Mouse (Mus musculus) MEL (cell line): Measurements from ENCODE around the gene Rsph3a. TPM values are rescaled to one million over a fixed set of nuclear protein-coding genes. Genes with fewer than 3 reads are reported as not detected.
A peak's percentile ranks its signal among the peaks of the same experiment; 100 is the strongest.

Experiments
- DNase-seq: peaks from one replicate; pipeline ENCODE4 v3.0.0; 2011; ENCODE audit warnings: low read depth, low spot score
- H3K27ac ChIP-seq: 2 replicates; pipeline ENCODE4 v1.5.1; 2012; ENCODE audit warnings: low read depth, mild to moderate bottlenecking, control low read depth, low read length, moderate library complexity; ENCODE audit not compliant: control insufficient read depth
- H3K27me3 ChIP-seq, 2 experiments: fragments of 150-350 bp in 1 of 2; sonication (generic) in 1 of 2; 2 replicates each; pipeline ENCODE4 v1.6.1; 2012; ENCODE audit warnings: low read length in 2 of 2, mild to moderate bottlenecking in 2 of 2, improper control_type of control experiment in 1 of 2, moderate library complexity in 1 of 2; ENCODE audit not compliant: insufficient read depth in 2 of 2, control insufficient read depth in 1 of 2
- H3K36me3 ChIP-seq, 2 experiments: 2 replicates each; pipeline ENCODE4 v1.6.1; 2012 to 2014; ENCODE audit warnings: low read length in 2 of 2, improper control_type of control experiment in 1 of 2, inconsistent platforms in 1 of 2, mild to moderate bottlenecking in 1 of 2; ENCODE audit not compliant: insufficient read depth in 2 of 2, control insufficient read depth in 1 of 2
- H3K4me1 ChIP-seq, 2 experiments: fragments of 150-350 bp in 1 of 2; sonication (generic) in 1 of 2; 2 replicates each; pipeline ENCODE4 v1.6.1; 2012; ENCODE audit warnings: low read length in 2 of 2, improper control_type of control experiment in 1 of 2, mild to moderate bottlenecking in 1 of 2; ENCODE audit not compliant: insufficient read depth in 2 of 2, control insufficient read depth in 1 of 2
- H3K4me3 ChIP-seq, 2 experiments: fragments of 150-350 bp in 1 of 2; sonication (generic) in 1 of 2; 2 replicates each; pipeline ENCODE4 v1.5.1; 2012; ENCODE audit warnings: low read depth in 2 of 2, low read length in 2 of 2, mild to moderate bottlenecking in 2 of 2, moderate library complexity in 2 of 2, control low read depth in 1 of 2, improper control_type of control experiment in 1 of 2; ENCODE audit not compliant: control insufficient read depth in 1 of 2, insufficient read depth in 1 of 2
- H3K79me2 ChIP-seq: 2 replicates; pipeline ENCODE4 v1.6.1; 2012; ENCODE audit warnings: mild to moderate bottlenecking, low read length, moderate library complexity; ENCODE audit not compliant: control insufficient read depth, poor library complexity, insufficient read depth
- H3K9ac ChIP-seq: 2 replicates; pipeline ENCODE4 v1.6.1; 2012; ENCODE audit warnings: low read depth, mild to moderate bottlenecking, control low read depth, low read length, moderate library complexity; ENCODE audit not compliant: control insufficient read depth, poor library complexity, severe bottlenecking
- H3K9me3 ChIP-seq: fragments of 150-350 bp; sonication (generic); replicated peaks from 2 replicates; pipeline ENCODE4 v1.6.1; 2012; ENCODE audit warnings: mild to moderate bottlenecking, low read length, improper control_type of control experiment, moderate library complexity; ENCODE audit not compliant: insufficient read depth
- BHLHE40 ChIP-seq: IDR thresholded peaks from 2 replicates; pipeline ENCODE4 v1.6.1; 2012; ENCODE audit warnings: low read depth, mild to moderate bottlenecking, inconsistent platforms, low read length, improper control_type of control experiment, borderline replicate concordance
- CHD2 ChIP-seq: IDR thresholded peaks from 2 replicates; pipeline ENCODE4 v1.6.1; 2011; ENCODE audit warnings: low read length, improper control_type of control experiment
- CTCF ChIP-seq, 3 experiments: IDR thresholded peaks in 2 of 3; conservative IDR thresholded peaks in 1 of 3; 2 replicates each; pipeline ENCODE4 v1.5.1; 2011 to 2012; ENCODE audit warnings: low read length in 3 of 3, low read depth in 2 of 3, mild to moderate bottlenecking in 2 of 3, improper control_type of control experiment in 1 of 3, inconsistent platforms in 1 of 3, mixed read lengths in 1 of 3, moderate library complexity in 1 of 3; ENCODE audit not compliant: control insufficient read depth in 1 of 3, insufficient read depth in 1 of 3, poor library complexity in 1 of 3, severe bottlenecking in 1 of 3
- ETS1 ChIP-seq: IDR thresholded peaks from 2 replicates; pipeline ENCODE4 v1.6.1; 2012; ENCODE audit warnings: low read depth, mild to moderate bottlenecking, inconsistent platforms, low read length, improper control_type of control experiment, moderate library complexity
- GABPA ChIP-seq: IDR thresholded peaks from 2 replicates; pipeline ENCODE4 v1.6.1; 2012; ENCODE audit warnings: low read depth, mild to moderate bottlenecking, inconsistent platforms, low read length, improper control_type of control experiment, moderate library complexity
- GATA1 ChIP-seq: IDR thresholded peaks from 2 replicates; pipeline ENCODE4 v1.6.1; 2011; ENCODE audit warnings: low read depth, low read length, improper control_type of control experiment
- KAT2A ChIP-seq: conservative IDR thresholded peaks from 2 replicates; pipeline ENCODE4 v1.6.1; 2012; ENCODE audit warnings: low read depth, low read length, improper control_type of control experiment, inconsistent platforms
- MAFK ChIP-seq: IDR thresholded peaks from 2 replicates; pipeline ENCODE4 v1.6.1; 2011; ENCODE audit warnings: low read depth, mild to moderate bottlenecking, low read length, improper control_type of control experiment, borderline replicate concordance
- MAZ ChIP-seq: IDR thresholded peaks from 2 replicates; pipeline ENCODE4 v1.6.1; 2012; ENCODE audit warnings: low read depth, mild to moderate bottlenecking, inconsistent platforms, low read length, improper control_type of control experiment
- MXI1 ChIP-seq: IDR thresholded peaks from 2 replicates; pipeline ENCODE4 v1.6.1; 2011; ENCODE audit warnings: mild to moderate bottlenecking, low read depth, low read length, improper control_type of control experiment
- MYC ChIP-seq: IDR thresholded peaks from 2 replicates; pipeline ENCODE4 v1.6.1; 2011; ENCODE audit warnings: low read depth, mild to moderate bottlenecking, low read length, improper control_type of control experiment, moderate library complexity
- NELFE ChIP-seq: IDR thresholded peaks from 2 replicates; pipeline ENCODE4 v1.6.1; 2011; ENCODE audit warnings: low read depth, low read length, improper control_type of control experiment
- POLR2A ChIP-seq, 2 experiments: IDR thresholded peaks; 2 replicates each; pipeline ENCODE4 v1.6.1; 2011 to 2012; ENCODE audit warnings: low read length in 2 of 2, mild to moderate bottlenecking in 2 of 2, control low read depth in 1 of 2, improper control_type of control experiment in 1 of 2, low read depth in 1 of 2, moderate library complexity in 1 of 2; ENCODE audit not compliant: control insufficient read depth in 1 of 2, insufficient read depth in 1 of 2, poor library complexity in 1 of 2
- POLR2AphosphoS5 ChIP-seq: IDR thresholded peaks from 2 replicates; pipeline ENCODE4 v1.6.1; 2012; ENCODE audit warnings: low read depth, borderline replicate concordance, mild to moderate bottlenecking, inconsistent platforms, low read length, moderate library complexity, mixed read lengths
- RAD21 ChIP-seq: IDR thresholded peaks from 2 replicates; pipeline ENCODE4 v1.6.1; 2011; ENCODE audit warnings: mild to moderate bottlenecking, low read depth, low read length, improper control_type of control experiment
- RCOR1 ChIP-seq: IDR thresholded peaks from 2 replicates; pipeline ENCODE4 v1.6.1; 2012; ENCODE audit warnings: low read depth, mild to moderate bottlenecking, inconsistent platforms, low read length, improper control_type of control experiment
- SMC3 ChIP-seq: IDR thresholded peaks from 2 replicates; pipeline ENCODE4 v1.6.1; 2011; ENCODE audit warnings: low read depth, low read length, improper control_type of control experiment
- TBP ChIP-seq: IDR thresholded peaks from 2 replicates; pipeline ENCODE4 v1.8.0; 2011; ENCODE audit warnings: low read depth, low read length, improper control_type of control experiment
- UBTF ChIP-seq: IDR thresholded peaks from 2 replicates; pipeline ENCODE4 v1.6.1; 2012; ENCODE audit warnings: low read depth, mild to moderate bottlenecking, inconsistent platforms, low read length, improper control_type of control experiment, moderate library complexity, borderline replicate concordance; ENCODE audit not compliant: insufficient read depth
- USF1 ChIP-seq: IDR thresholded peaks from 2 replicates; pipeline ENCODE4 v1.6.1; 2014; ENCODE audit warnings: low read depth, mild to moderate bottlenecking, inconsistent platforms, low read length, improper control_type of control experiment, moderate library complexity
- ZKSCAN1 ChIP-seq: IDR thresholded peaks from 2 replicates; pipeline ENCODE4 v1.6.1; 2012; ENCODE audit warnings: low read depth, mild to moderate bottlenecking, inconsistent platforms, low read length, improper control_type of control experiment, moderate library complexity
- polyA plus RNA-seq, 2 experiments: library from polyadenylated mRNA; stranded (reverse) in 1 of 2; unstranded in 1 of 2; fragments of >175 nt in 1 of 2; fragments of >200 nt in 1 of 2; gene quantifications; 2 replicates each; pipeline versions ENCODE4 v1.2.1 to v1.2.4; 2012; ENCODE audit warnings: low replicate concordance in 2 of 2, low read depth in 1 of 2; ENCODE audit not compliant: insufficient read length in 2 of 2, insufficient read depth in 1 of 2, missing spikeins in 1 of 2
- total RNA-seq: library from RNA; depleted of rRNA; stranded (reverse); fragments of 300-350 nt; gene quantifications from 2 replicates; pipeline ENCODE4 v1.2.3, GENCODE M21; 2012

The Rsph3a gene
- total and polyA plus RNA-seq, 3 experiments, result 18.7 to 37.4 TPM; not detected in 1

GRCm38 (mm10) chr17:7929279-7929678, 16.1 kb upstream of the Rsph3a start:
- H3K27ac ChIP-seq, result no peak overlapping the region
- TF ChIP-seq KAT2A (no peak), MYC (no peak), SMC3 (peak; percentile 31), MAFK (no peak), GATA1 (no peak), GABPA (no peak), ZKSCAN1 (no peak), MAZ (no peak), ETS1 (no peak), POLR2A (IDR thresholded peaks at IDR 0.05; ENCODE audit: control insufficient read depth in 1 of 2, insufficient read depth in 1 of 2, low read depth in 1 of 2, low read length in 2 of 2, poor library complexity in 1 of 2) (no peak), TBP (no peak), POLR2AphosphoS5 (no peak), USF1 (no peak), UBTF (no peak), RCOR1 (no peak), MXI1 (no peak), RAD21 (peak; percentile 0; the same call in 1 of the 2 replicates), BHLHE40 (no peak), CHD2 (no peak), CTCF (IDR thresholded peaks at IDR 0.05 in 2 of 3, conservative IDR thresholded peaks at IDR 0.05 in 1 of 3; ENCODE audit: control insufficient read depth in 1 of 3, insufficient read depth in 1 of 3, low read depth in 2 of 3, low read length in 3 of 3, poor library complexity in 1 of 3, severe bottlenecking in 1 of 3) (peak; percentile 50 to 70 (median 59)), NELFE (no peak)
- H3K4me3 ChIP-seq, result no peak overlapping the region
- peak; percentile 57 for DNase-seq
- no peaks in the 10 kb centered on the region for H3K27me3 ChIP-seq
- peaks cover 3% of the 10 kb centered on the region; the same call in 1 of the 2 replicates for H3K79me2 ChIP-seq
- peaks cover 13 to 21% of the 10 kb centered on the region in 2 experiments for H3K4me1 ChIP-seq
- H3K9me3 ChIP-seq, result no peaks in the 10 kb centered on the region
- peaks cover 1 to 27% of the 10 kb centered on the region in 2 experiments; a peak in 3 of 4 replicates for H3K36me3 ChIP-seq
- H3K9ac ChIP-seq, result no peak overlapping the region
